Mouse (Mus musculus) lung, postnatal 0 days (tissue): ENCODE measurements around the gene Slc6a17. TPM values are rescaled to one million over a fixed set of nuclear protein-coding genes. Genes with fewer than 3 reads are reported as not detected.

Experiments
- ATAC-seq: fragments of 200-750 bp; cut with Nextera tagmentation; 2 replicates; pipeline ENCODE4 v1.8.0; 2017; ENCODE audit warnings: moderate library complexity
- DNase-seq: peaks from one replicate; pipeline ENCODE4 v3.0.0-alpha.2; 2016; ENCODE audit warnings: low spot score
- H3K27ac ChIP-seq: fragments of 300-500 bp; sonication (generic); 2 replicates; pipeline ENCODE4 v1.5.1; 2014; ENCODE audit warnings: antibody characterized with exemption, mild to moderate bottlenecking, low read length, mixed read lengths
- H3K27me3 ChIP-seq: fragments of 300-500 bp; sonication (generic); replicated peaks from 2 replicates; pipeline ENCODE4 v1.6.1; 2014; ENCODE audit warnings: low read length, mixed read lengths; ENCODE audit not compliant: insufficient read depth
- H3K36me3 ChIP-seq: fragments of 300-500 bp; sonication (generic); 2 replicates; pipeline ENCODE4 v1.6.1; 2014; ENCODE audit warnings: low read length, mixed read lengths; ENCODE audit not compliant: insufficient read depth
- H3K4me1 ChIP-seq: fragments of 300-500 bp; sonication (generic); 2 replicates; pipeline ENCODE4 v1.6.1; 2014; ENCODE audit warnings: antibody characterized with exemption, low read depth, low read length, mixed read lengths; ENCODE audit not compliant: insufficient read depth
- H3K4me2 ChIP-seq: fragments of 300-500 bp; sonication (generic); replicated peaks from 2 replicates; pipeline ENCODE4 v1.6.1; 2014; ENCODE audit warnings: low read depth, mild to moderate bottlenecking, low read length, moderate library complexity, mixed read lengths
- H3K4me3 ChIP-seq: fragments of 300-500 bp; sonication (generic); 2 replicates; pipeline ENCODE4 v1.5.1; 2014; ENCODE audit warnings: low read depth, low read length
- H3K9ac ChIP-seq: fragments of 300-500 bp; sonication (generic); replicated peaks from 2 replicates; pipeline ENCODE4 v1.6.1; 2014; ENCODE audit warnings: low read depth, mild to moderate bottlenecking
- H3K9me3 ChIP-seq: fragments of 300-500 bp; sonication (generic); 2 replicates; pipeline ENCODE4 v1.6.1; 2016; ENCODE audit warnings: low read length, mixed read lengths
- CTCF ChIP-seq: IDR thresholded peaks from 2 replicates; pipeline ENCODE4 v1.5.1; 2016; ENCODE audit warnings: antibody characterized with exemption, mild to moderate bottlenecking
- EP300 ChIP-seq: IDR thresholded peaks from 2 replicates; pipeline ENCODE4 v1.6.1; 2016; ENCODE audit warnings: antibody characterized with exemption, mild to moderate bottlenecking, control low read depth
- WGBS: fragments of 180-500 bp; shearing (Covaris S2); extraction: QIAGEN DNeasy Blood & Tissue Kit; methylation state at CpG from one replicate; pipeline ENCODE4 v1.1.7; 2014; 5-methylcytosine and 5-hydroxymethylcytosine counted together
- polyA plus RNA-seq: library from polyadenylated mRNA; unstranded; fragments of >200 nt; fragmentation: Nextera tagmentation; extraction: Ambion mirVana; gene quantifications from 2 replicates; pipeline ENCODE4 v1.2.1, GENCODE M21; 2015

The Slc6a17 gene
- polyA plus RNA-seq, 1 experiment from 2014 or later: 0.84 TPM

- Histone ChIP-seq H3K9me3 (no peaks in the 10 kb centered on the region), H3K36me3 (no peaks in the 10 kb centered on the region), H3K27me3 (no peaks in the 10 kb centered on the region), H3K4me2 (no peak overlapping the region), H3K4me1 (no peaks in the 10 kb centered on the region), H3K9ac (no peak overlapping the region), H3K27ac (no peak overlapping the region), H3K4me3 (no peak overlapping the region)
- ATAC-seq (no peak), DNase-seq (no peak)
- no peak for TF ChIP-seq EP300
- no peak for TF ChIP-seq CTCF
- 21% methylated on average over 9 of the region's 9 CpGs for WGBS
Observed at GRCm38 (mm10) chr3:107528401-107529118, 10.7 kb upstream of the Slc6a17 start.

DNA sequence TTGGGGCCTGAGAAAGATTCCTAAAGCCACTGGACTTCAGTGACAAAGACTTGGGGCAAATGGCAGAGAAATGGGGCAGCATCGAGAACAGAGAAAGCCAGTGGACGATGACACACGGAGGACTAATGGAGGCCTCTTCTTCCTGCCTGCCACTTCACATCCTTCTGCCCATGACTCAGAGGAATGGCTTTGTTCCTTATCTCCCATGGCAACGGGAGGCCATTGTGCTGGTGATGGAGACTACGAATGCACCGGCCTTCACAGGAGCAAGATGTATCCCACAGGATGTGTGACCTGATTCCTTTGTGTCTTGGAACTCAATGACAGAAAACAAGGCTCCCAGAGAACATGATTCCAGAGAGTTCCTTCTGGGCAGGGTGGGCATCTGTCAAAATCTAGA, 6.7 kb upstream of the Slc6a17 start:
- Histone ChIP-seq H3K4me2 (no peak overlapping the region), H3K4me1 (no peaks in the 10 kb centered on the region), H3K36me3 (no peaks in the 10 kb centered on the region), H3K4me3 (no peak overlapping the region), H3K9me3 (no peaks in the 10 kb centered on the region), H3K27me3 (no peaks in the 10 kb centered on the region), H3K27ac (no peak overlapping the region), H3K9ac (no peak overlapping the region)
- no peak for ATAC-seq
- WGBS: 63% methylated on average over 6 of the region's 6 CpGs
- TF ChIP-seq EP300 (no peak), CTCF (no peak)
- no peak for DNase-seq

DNA sequence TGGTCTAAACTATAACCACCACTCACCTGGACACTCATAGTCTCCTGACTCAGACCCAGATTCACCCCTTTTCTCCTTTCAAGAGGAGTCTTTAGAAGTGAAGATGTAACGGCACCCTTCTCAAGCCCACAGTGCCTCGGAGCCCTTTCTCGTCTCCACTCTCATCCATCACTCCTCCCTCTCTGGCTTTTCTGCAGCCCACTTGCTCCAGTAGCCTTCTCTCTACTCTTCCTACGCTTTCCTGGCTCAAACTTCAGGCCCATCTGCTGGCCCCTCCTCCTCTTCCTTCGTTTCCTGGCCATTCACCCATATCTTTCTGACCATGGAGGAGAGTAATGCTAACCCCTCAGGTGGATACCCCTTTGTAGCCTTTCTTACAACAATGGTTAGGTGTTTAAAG, 3.1 kb upstream of the Slc6a17 start:
- no peak for TF ChIP-seq EP300
- TF ChIP-seq CTCF: no peak
- 69% methylated on average over 5 of the region's 5 CpGs for WGBS
- no peaks in the 10 kb centered on the region for H3K9me3 ChIP-seq

GRCm38 (mm10) chr3:107516776-107517630, 815 bp downstream of the Slc6a17 start:
- Histone ChIP-seq H3K36me3 (no peaks in the 10 kb centered on the region), H3K4me3 (peak overlapping the region; percentile 42), H3K4me2 (peak overlapping the region; percentile 86), H3K27me3 (peaks cover 35% of the 10 kb centered on the region), H3K27ac (no peak overlapping the region), H3K9ac (no peak overlapping the region), H3K4me1 (0 out of 2 replicates have a peak, but pooled peaks cover 5% of the 10 kb centered on the region), H3K9me3 (no peaks in the 10 kb centered on the region)
- DNase-seq (no peak), ATAC-seq (peak; percentile 48)
- TF ChIP-seq CTCF: peak; percentile 16; the same call in 1 of the 2 replicates
- TF ChIP-seq EP300: no peak
- WGBS: 6% methylated on average over 55 of the region's 55 CpGs

More for the DNA sequence above, 3.1 kb upstream of the Slc6a17 start:
- no peak for ATAC-seq
- no peaks in the 10 kb centered on the region for H3K36me3 ChIP-seq
- DNase-seq: no peak
- peaks cover 31% of the 10 kb centered on the region for H3K27me3 ChIP-seq
- H3K27ac ChIP-seq: no peak overlapping the region
- H3K9ac ChIP-seq: no peak overlapping the region
- H3K4me1 ChIP-seq: 0 out of 2 replicates have a peak, but pooled peaks cover 5% of the 10 kb centered on the region
- H3K4me2 ChIP-seq: no peak overlapping the region
- H3K4me3 ChIP-seq: no peak overlapping the region

DNA sequence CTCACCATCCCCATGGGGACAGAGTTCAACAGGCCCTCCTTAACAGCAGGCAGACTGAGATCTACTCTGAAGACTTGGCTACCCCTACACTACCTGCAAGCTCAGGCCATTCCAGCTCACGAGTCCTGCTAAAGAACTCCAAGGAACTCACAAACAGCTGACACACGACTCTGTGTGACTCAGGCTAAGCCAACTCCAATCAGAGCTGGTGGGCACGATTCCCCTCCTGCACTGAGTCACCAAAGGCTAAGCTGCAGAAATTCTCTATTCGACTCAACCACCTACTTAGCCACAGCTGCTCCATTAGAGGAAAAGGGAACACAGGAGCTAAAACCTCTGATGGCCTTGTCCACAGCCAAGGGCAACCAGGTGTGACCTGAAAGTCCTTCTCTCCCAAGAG, 1.8 kb downstream of the Slc6a17 start:
- ATAC-seq: no peak
- no peaks in the 10 kb centered on the region for H3K36me3 ChIP-seq
- 0 out of 2 replicates have a peak, but pooled peaks cover 5% of the 10 kb centered on the region for H3K4me1 ChIP-seq
- WGBS: 70% methylated on average over 4 of the region's 4 CpGs
- no peak for DNase-seq
- no peaks in the 10 kb centered on the region for H3K9me3 ChIP-seq
- H3K27me3 ChIP-seq: peaks cover 35% of the 10 kb centered on the region
- no peak overlapping the region for H3K27ac ChIP-seq
- H3K4me3 ChIP-seq: no peak overlapping the region
- no peak for TF ChIP-seq CTCF
- TF ChIP-seq EP300: no peak
- H3K4me2 ChIP-seq: no peak overlapping the region
- H3K9ac ChIP-seq: no peak overlapping the region

GRCm38 (mm10) chr3:107511416-107511815, 6.4 kb downstream of the Slc6a17 start:
- TF ChIP-seq CTCF (no peak), EP300 (no peak)
- Histone ChIP-seq H3K4me2 (no peak overlapping the region), H3K27me3 (peaks cover 8% of the 10 kb centered on the region; the same call in 1 of the 2 replicates), H3K27ac (no peak overlapping the region), H3K9ac (no peak overlapping the region), H3K36me3 (no peaks in the 10 kb centered on the region), H3K4me1 (no peaks in the 10 kb centered on the region), H3K9me3 (no peaks in the 10 kb centered on the region), H3K4me3 (no peak overlapping the region)
- DNase-seq (no peak), ATAC-seq (no peak)
- WGBS: 83% methylated on average over 3 of the region's 3 CpGs
